Mouse (Mus musculus): ENCODE data around the gene 1190005I06Rik. TPM values are rescaled to one million over a fixed set of nuclear protein-coding genes. Genes with fewer than 3 reads are reported as not detected.

Gene 1190005I06Rik
- total RNA-seq, 2 experiments from 2014 or later, result 0.37 to 1.0 TPM

- DNase-seq (ENCODE audit: low spot score), result no peak
Measured at GRCm38 (mm10) chr8:120622161-120622560, 25.3 kb downstream of the 1190005I06Rik start.

GRCm38 (mm10) chr8:120620441-120620840, 27.0 kb downstream of the 1190005I06Rik start:
- DNase-seq (ENCODE audit: low spot score), result no peak

DNA sequence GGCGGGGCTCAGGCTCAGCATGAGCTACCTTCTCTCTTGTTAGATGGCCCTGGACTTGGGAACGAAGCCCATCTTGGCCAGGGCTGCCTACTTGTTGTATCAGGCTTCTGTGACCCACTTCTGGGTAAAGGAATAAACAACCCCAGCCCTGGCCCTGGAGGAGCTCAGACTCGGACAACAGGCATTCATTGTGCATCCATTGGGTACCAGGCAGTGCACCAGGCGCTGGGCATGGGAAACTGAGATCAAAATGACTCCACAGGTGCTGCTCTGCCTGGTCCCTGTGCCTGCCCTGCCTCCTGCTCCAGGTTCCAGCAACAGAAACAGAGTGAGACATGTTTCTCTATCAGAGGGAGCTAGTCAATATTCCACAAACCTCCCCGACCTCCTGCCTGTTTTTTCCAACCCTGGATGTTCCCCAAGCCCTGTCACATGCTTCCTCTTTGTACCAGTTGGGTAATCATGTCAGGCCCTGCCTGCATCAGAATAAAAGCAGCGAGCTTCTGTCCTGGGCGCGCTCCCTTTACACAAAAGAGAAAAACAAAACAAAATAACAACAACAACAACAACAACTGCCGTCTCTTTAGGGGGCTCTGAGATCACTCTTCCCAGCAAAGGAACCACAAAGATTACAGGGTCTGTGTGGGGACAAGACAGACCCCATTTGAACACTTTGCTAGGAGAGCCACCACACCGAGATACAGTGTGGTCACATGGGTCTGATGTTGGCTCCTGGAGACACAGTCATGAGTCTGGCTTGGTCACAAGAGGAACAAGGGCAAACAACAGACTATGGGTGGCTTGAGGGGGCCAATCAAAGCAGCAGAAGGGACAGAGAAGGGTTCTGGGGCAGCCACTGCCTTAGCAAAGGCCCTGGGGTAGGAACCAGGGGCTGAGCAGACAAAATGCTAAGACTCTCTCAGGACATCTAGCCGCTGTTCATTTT, 27.9 kb downstream of the 1190005I06Rik start:
- no peak for DNase-seq (ENCODE audit: low spot score)

GRCm38 (mm10) chr8:120618110-120618509, 29.3 kb downstream of the 1190005I06Rik start:
- DNase-seq (ENCODE audit: low spot score), result peak; percentile 54

GRCm38 (mm10) chr8:120616663-120617626, 30.5 kb downstream of the 1190005I06Rik start:
- DNase-seq (ENCODE audit: low spot score), result no peak

GRCm38 (mm10) chr8:120614491-120614890, 32.9 kb downstream of the 1190005I06Rik start:
- no peak for DNase-seq (ENCODE audit: low spot score)

GRCm38 (mm10) chr8:120610824-120611223, 36.6 kb downstream of the 1190005I06Rik start:
- DNase-seq (ENCODE audit: low spot score), result no peak

DNA sequence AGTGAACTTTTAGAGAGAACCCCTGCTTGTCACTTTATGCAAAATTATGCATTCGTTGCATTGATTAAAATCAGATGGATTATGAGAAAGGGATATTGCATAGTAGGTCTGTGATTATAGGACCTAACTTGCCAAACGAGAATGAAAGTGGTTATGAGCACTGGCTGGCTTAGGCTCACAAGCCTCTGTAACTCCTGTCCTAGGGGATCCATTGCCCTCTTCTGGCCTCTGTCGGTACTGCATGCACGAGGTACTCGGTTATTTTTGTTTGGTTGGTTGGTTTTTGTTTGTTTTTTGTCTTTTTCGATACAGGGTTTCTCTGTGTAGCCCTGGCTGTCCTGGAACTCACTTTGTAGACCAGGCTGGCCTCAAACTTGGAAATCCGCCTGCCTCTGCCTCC, 39.5 kb downstream of the 1190005I06Rik start:
- peak; percentile 77 for DNase-seq (ENCODE audit: low spot score)

DNA sequence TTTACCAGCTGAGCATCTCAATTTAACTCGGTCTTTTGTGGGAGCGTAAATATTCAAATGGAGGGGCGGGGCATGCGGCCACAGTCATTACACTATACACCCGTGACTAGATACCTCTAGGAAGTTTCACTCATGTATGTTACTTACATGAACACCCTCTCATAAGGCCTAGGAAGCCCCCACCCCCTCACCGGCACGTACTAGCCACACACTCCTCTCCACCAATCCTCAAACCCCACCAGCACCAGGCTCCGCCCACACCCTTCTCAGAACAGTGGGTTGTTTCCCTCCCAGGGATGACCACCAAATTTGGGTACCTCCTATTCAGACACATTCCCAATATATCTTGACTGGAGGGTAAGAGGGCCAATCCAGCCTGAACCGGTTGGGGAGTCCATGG, 40.0 kb downstream of the 1190005I06Rik start:
- no peak for DNase-seq (ENCODE audit: low spot score)

DNA sequence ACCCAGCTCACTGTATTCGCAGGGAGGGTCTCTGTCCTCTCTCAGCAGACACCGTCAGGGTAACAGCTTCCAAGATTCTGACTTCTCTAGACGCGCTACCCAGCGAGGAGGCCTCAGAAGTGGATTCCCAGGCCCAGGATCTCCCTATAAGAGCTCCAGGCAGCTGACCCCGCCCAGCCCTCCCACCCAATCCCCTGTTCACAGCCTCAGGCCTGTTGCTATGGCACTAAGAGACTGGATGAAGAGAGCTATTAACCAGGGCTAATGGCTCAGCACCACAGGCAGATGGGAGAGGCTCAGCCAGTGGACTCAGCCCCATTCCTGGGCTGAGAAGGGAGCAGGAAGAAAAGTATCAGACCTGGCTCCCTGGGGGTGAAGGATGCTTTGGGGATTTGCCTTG, 44.8 kb downstream of the 1190005I06Rik start:
- no peak for DNase-seq (ENCODE audit: low spot score)

DNA sequence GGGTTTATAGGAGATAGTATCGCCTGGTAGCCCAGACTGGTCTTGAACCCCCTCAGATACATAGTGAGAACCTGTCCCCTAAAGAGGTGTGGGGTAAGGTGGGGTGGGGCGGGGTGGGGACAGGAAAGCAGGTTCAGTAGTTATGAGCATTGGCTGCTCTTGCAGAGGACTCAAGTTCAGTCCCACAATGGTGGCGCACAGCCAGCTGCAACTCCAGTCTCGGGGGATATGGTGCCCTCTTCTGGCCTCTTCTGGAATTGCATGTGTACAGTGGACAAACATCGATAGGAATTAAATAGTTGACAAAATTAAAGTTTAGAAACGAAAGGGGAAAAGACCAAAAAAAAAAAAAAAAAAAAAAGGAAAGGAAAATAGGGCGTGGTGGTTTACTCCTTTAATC, 47.9 kb downstream of the 1190005I06Rik start:
- DNase-seq (ENCODE audit: low spot score), result peak; percentile 84

GRCm38 (mm10) chr8:120598579-120598978, 48.9 kb downstream of the 1190005I06Rik start:
- no peak for DNase-seq (ENCODE audit: low spot score)

DNA sequence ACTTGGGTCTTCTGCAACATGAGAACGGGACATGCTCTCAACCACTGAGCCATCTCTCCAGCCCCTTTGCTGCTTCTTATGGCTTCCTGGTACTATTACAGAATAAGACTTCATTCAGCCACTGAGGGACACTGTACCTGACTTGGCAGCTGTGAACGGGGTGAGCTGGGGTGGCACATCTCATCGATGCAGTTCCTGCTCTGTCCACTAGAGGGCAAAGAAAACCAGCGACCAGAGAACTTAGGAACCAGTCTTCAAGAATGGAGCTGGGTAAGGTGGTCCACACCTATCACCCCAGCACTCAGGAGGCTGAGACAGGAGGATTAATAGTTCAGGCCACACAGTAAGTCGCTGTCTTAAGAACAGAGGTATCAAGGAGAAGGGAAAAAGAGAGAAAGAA, 51.5 kb downstream of the 1190005I06Rik start:
- peak; percentile 49 for DNase-seq (ENCODE audit: low spot score)

GRCm38 (mm10) chr8:120594571-120594970, 52.9 kb downstream of the 1190005I06Rik start:
- no peak for DNase-seq (ENCODE audit: low spot score)

DNA sequence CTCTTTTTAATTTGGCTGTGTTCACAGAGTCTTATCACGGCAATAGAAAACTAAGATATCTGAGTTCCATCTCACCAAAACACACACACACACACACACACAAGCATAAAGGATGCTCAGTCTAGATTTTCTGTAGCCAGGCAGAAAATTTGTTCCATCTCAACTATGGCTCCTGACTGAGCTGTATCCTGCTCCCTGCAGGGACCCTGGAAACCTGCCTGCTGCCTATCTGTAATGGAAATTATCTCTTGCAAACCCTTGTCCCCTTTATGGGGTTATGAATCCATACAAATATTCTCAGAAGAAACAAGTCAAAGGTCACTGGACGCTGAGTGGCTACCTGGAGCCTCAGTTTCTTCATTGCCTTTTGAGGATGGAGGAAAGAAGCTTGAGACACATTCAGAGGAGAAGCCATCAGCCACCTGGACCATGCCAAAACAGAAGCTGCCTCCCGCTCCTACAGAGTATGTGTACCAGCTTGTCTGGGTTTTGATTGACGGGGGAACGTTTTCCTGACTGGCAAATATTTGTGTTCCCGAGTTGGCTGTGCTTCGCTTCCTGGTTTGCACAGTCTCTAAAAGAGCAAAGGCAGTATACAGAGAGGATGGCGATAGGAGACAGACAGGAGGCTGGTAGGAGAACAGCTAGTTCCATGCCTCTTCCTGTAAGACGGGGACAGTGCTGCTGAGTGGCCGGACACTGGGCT, 55.7 kb downstream of the 1190005I06Rik start:
- DNase-seq (ENCODE audit: low spot score), result no peak

DNA sequence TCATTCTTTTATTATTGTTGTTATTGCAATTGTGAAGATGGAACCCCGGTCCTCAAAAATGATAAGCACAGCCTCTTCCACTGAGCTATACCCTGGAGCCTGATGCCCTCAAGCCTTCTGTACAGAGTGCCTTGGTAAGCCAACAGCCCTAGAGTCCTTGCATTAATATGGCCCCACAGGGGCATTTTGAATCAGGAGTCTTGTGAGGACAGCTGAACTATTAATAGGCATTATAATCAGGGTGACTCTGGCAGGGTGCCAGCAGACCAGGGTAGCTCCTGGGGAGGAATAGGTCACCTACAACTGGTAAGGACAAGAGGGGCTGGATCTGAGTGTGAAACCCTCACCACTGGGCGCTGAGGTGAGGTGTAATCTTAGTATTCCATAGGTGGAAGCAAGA, 57.5 kb downstream of the 1190005I06Rik start:
- DNase-seq (ENCODE audit: low spot score), result no peak

DNA sequence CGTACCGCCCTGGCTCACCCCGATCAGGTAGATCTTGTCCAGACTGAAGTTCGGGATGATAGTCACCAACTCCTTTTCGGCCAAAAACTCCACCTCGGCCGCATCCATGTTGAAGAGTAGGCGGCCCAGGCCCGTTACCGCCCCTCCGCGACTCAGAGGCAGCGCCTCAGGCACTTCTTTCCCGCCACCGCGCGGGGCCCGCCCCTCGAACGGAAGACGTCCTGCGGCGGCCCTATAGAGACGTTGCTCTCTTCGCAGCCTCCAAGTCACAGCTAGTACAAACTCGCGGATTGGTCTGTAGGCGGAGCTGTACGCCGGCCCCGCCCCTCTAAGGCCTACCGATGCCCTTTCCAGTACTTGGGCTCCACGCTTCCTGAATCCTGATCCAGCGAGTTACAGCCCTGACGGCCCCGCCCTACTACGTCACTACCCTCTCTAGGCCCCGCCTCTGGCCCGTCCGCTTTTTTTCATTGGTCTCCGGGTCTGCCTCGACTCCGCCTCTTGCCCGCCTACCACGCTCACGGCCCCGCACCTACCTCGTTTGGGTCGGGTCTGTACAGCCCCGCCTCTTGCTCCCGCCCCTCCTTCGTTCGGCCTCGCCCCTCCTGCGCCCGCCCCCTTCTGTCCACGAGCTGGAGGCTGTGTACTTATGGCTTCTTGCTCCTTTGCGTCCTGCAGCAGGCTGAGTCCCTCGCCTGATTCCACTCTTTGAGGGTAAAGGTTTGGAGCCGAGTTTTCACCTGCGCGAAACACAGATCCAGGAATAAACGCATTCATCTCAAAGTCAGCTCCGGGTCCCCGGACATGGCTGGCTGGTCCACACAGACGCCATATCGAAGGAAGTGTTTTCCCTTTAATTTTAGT, 58.3 kb downstream of the 1190005I06Rik start, which contains the start of gene Gins2:
Gene Gins2, minus strand, starts transcription at position 397 of the 864 bp plus-strand sequence.
- DNase-seq (ENCODE audit: low spot score), result peak; percentile 100

DNA sequence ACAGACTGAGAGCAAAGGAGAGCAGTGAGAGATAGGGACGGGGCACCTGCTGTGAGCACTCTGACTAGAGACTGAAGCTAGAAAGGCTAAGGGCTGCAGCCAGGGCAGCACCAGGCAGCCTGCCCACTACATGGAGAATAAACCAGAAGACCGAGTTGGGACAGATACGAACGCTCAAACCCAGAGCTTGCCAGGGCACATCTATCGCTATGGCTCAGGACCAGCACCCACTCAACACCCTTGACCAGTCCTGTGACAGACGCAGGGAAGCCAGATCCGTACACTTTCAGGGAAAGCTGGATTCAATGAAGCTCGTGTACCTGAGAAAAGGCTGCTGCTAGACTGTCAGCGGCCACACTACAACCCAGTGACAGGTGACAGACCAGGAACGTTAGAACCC, 61.9 kb downstream of the 1190005I06Rik start:
- DNase-seq (ENCODE audit: low spot score), result no peak

- no peak for DNase-seq (ENCODE audit: low spot score)
Measured at GRCm38 (mm10) chr8:120581811-120582210, 65.6 kb downstream of the 1190005I06Rik start.

- no peak for DNase-seq (ENCODE audit: low spot score)
Measured at GRCm38 (mm10) chr8:120581329-120581728, 66.1 kb downstream of the 1190005I06Rik start.
